Mouse (Mus musculus) CH12.LX (cell line): ENCODE data around the gene Topors. TPM values are rescaled to one million over a fixed set of nuclear protein-coding genes. Genes with fewer than 3 reads are reported as not detected.

Source experiments
- DNase-seq: peaks from one replicate; pipeline ENCODE4 v3.0.0-alpha.2; 2013; ENCODE audit errors: extremely low read depth
- H3K27ac ChIP-seq: 2 replicates; pipeline ENCODE4 v1.5.1; 2012; ENCODE audit warnings: low read depth, mild to moderate bottlenecking, control low read depth, moderate library complexity; ENCODE audit not compliant: insufficient read depth
- H3K27me3 ChIP-seq: replicated peaks from 2 replicates; pipeline ENCODE3; 2012; ENCODE audit warnings: inconsistent platforms
- H3K36me3 ChIP-seq, 2 experiments: replicated peaks in 1 of 2; 2 replicates each; pipeline versions ENCODE3 to v1.6.1; 2012; ENCODE audit warnings: inconsistent platforms in 1 of 2, low read length in 1 of 2, mild to moderate bottlenecking in 1 of 2, mixed read lengths in 1 of 2, moderate library complexity in 1 of 2; ENCODE audit not compliant: control insufficient read depth in 1 of 2, insufficient read depth in 1 of 2
- H3K4me1 ChIP-seq, 2 experiments: 2 replicates each; pipeline ENCODE4 v1.6.1; 2012; ENCODE audit warnings: inconsistent platforms in 1 of 2, moderate library complexity in 1 of 2; ENCODE audit not compliant: insufficient read depth in 2 of 2, control insufficient read depth in 1 of 2
- H3K4me2 ChIP-seq: 2 replicates; pipeline ENCODE4 v1.6.1; 2012; ENCODE audit warnings: low read depth, mild to moderate bottlenecking, control low read depth; ENCODE audit not compliant: poor library complexity, insufficient read depth, severe bottlenecking
- H3K4me3 ChIP-seq, 3 experiments: fragments of 150-350 bp in 1 of 3; sonication (generic) in 1 of 3; replicated peaks in 1 of 3; 2 replicates each; pipeline versions ENCODE3 to v1.5.1; 2011 to 2012; ENCODE audit warnings: low read depth in 2 of 3, low read length in 2 of 3, mild to moderate bottlenecking in 2 of 3, moderate library complexity in 2 of 3, control low read depth in 1 of 3, improper control_type of control experiment in 1 of 3, inconsistent platforms in 1 of 3, mixed read lengths in 1 of 3; ENCODE audit not compliant: poor library complexity in 1 of 3
- H3K79me2 ChIP-seq: replicated peaks from 2 replicates; pipeline ENCODE4 v1.6.1; 2012; ENCODE audit warnings: mild to moderate bottlenecking, moderate library complexity; ENCODE audit not compliant: control insufficient read depth, poor library complexity, insufficient read depth, severe bottlenecking; ENCODE audit errors: extremely low read depth
- H3K9ac ChIP-seq: 2 replicates; pipeline ENCODE4 v1.6.1; 2012; ENCODE audit warnings: low read depth, mild to moderate bottlenecking, control low read depth, moderate library complexity; ENCODE audit not compliant: insufficient read depth
- H3K9me3 ChIP-seq: replicated peaks from 2 replicates; pipeline ENCODE3; 2012; ENCODE audit warnings: low read length, inconsistent platforms, mixed read lengths
- BHLHE40 ChIP-seq: IDR thresholded peaks from 2 replicates; pipeline ENCODE4 v1.6.1; 2011; ENCODE audit warnings: mild to moderate bottlenecking, low read depth, low read length, improper control_type of control experiment
- CHD1 ChIP-seq: IDR thresholded peaks from 2 replicates; pipeline ENCODE4 v1.6.1; 2012; ENCODE audit warnings: low read depth, low read length, improper control_type of control experiment, inconsistent platforms
- CTCF ChIP-seq, 2 experiments: IDR thresholded peaks in 1 of 2; conservative IDR thresholded peaks in 1 of 2; 2 replicates each; pipeline ENCODE4 v1.5.1; 2011 to 2012; ENCODE audit warnings: low read depth in 2 of 2, low read length in 2 of 2, improper control_type of control experiment in 1 of 2, inconsistent platforms in 1 of 2, mild to moderate bottlenecking in 1 of 2, moderate library complexity in 1 of 2
- E2F4 ChIP-seq: IDR thresholded peaks from 2 replicates; pipeline ENCODE4 v1.6.1; 2011; ENCODE audit warnings: low read depth, low read length, improper control_type of control experiment; ENCODE audit not compliant: insufficient replicate concordance
- ELF1 ChIP-seq: IDR thresholded peaks from 2 replicates; pipeline ENCODE4 v1.6.1; 2014; ENCODE audit warnings: low read depth, mild to moderate bottlenecking, inconsistent platforms, low read length, improper control_type of control experiment
- EP300 ChIP-seq: IDR thresholded peaks from 2 replicates; pipeline ENCODE4 v1.6.1; 2011; ENCODE audit warnings: low read length, improper control_type of control experiment
- ETS1 ChIP-seq: conservative IDR thresholded peaks from 2 replicates; pipeline ENCODE4 v1.6.1; 2012; ENCODE audit warnings: low read depth, mild to moderate bottlenecking, inconsistent platforms, low read length, improper control_type of control experiment, moderate library complexity
- GABPA ChIP-seq: IDR thresholded peaks from 2 replicates; pipeline ENCODE4 v1.6.1; 2012; ENCODE audit warnings: low read depth, low read length, improper control_type of control experiment, inconsistent platforms; ENCODE audit not compliant: insufficient replicate concordance
- HCFC1 ChIP-seq: IDR thresholded peaks from 2 replicates; pipeline ENCODE4 v1.6.1; 2012; ENCODE audit warnings: low read depth, mild to moderate bottlenecking, inconsistent platforms, low read length, improper control_type of control experiment
- IRF4 ChIP-seq: IDR thresholded peaks from 2 replicates; pipeline ENCODE4 v1.6.1; 2014; ENCODE audit warnings: low read depth, mild to moderate bottlenecking, inconsistent platforms, low read length, improper control_type of control experiment
- JUN ChIP-seq: IDR thresholded peaks from 2 replicates; pipeline ENCODE4 v1.6.1; 2011; ENCODE audit warnings: low read depth, mild to moderate bottlenecking, low read length, improper control_type of control experiment, moderate library complexity; ENCODE audit not compliant: insufficient read depth
- JUND ChIP-seq: conservative IDR thresholded peaks from 2 replicates; pipeline ENCODE4 v1.6.1; 2011; ENCODE audit warnings: low read depth, low read length, improper control_type of control experiment
- KAT2A ChIP-seq: IDR thresholded peaks from 2 replicates; pipeline ENCODE4 v1.6.1; 2012; ENCODE audit warnings: low read length, improper control_type of control experiment, inconsistent platforms; ENCODE audit not compliant: insufficient replicate concordance
- MAFK ChIP-seq: IDR thresholded peaks from 2 replicates; pipeline ENCODE4 v1.6.1; 2011; ENCODE audit warnings: low read length, improper control_type of control experiment; ENCODE audit not compliant: insufficient replicate concordance
- MAX ChIP-seq: IDR thresholded peaks from 2 replicates; pipeline ENCODE4 v1.6.1; 2011; ENCODE audit warnings: low read length, improper control_type of control experiment
- MAZ ChIP-seq: IDR thresholded peaks from 2 replicates; pipeline ENCODE4 v1.6.1; 2012; ENCODE audit warnings: low read depth, mild to moderate bottlenecking, inconsistent platforms, low read length, improper control_type of control experiment, moderate library complexity
- MEF2A ChIP-seq: IDR thresholded peaks from 2 replicates; pipeline ENCODE4 v1.6.1; 2014; ENCODE audit warnings: low read depth, mild to moderate bottlenecking, inconsistent platforms, low read length, improper control_type of control experiment, borderline replicate concordance
- MXI1 ChIP-seq: IDR thresholded peaks from 2 replicates; pipeline ENCODE4 v1.6.1; 2011; ENCODE audit warnings: mild to moderate bottlenecking, low read depth, low read length, improper control_type of control experiment
- MYC ChIP-seq: IDR thresholded peaks from 2 replicates; pipeline ENCODE4 v1.6.1; 2011; ENCODE audit warnings: low read depth, mild to moderate bottlenecking, improper control_type of control experiment, low read length
- NELFE ChIP-seq: IDR thresholded peaks from 2 replicates; pipeline ENCODE4 v1.6.1; 2011; ENCODE audit warnings: low read depth, low read length, improper control_type of control experiment
- NRF1 ChIP-seq: IDR thresholded peaks from 2 replicates; pipeline ENCODE4 v1.6.1; 2014; ENCODE audit warnings: low read depth, mild to moderate bottlenecking, inconsistent platforms, low read length, improper control_type of control experiment, moderate library complexity
- PAX5 ChIP-seq: IDR thresholded peaks from 2 replicates; pipeline ENCODE4 v1.6.1; 2012; ENCODE audit warnings: low read length, inconsistent platforms, mixed read lengths
- POLR2A ChIP-seq: IDR thresholded peaks from 2 replicates; pipeline ENCODE4 v1.6.1; 2011; ENCODE audit warnings: low read depth, mild to moderate bottlenecking, improper control_type of control experiment, low read length
- POLR2AphosphoS2 ChIP-seq: IDR thresholded peaks from 2 replicates; pipeline ENCODE4 v1.6.1; 2011; ENCODE audit warnings: low read depth, low read length, improper control_type of control experiment
- RAD21 ChIP-seq: IDR thresholded peaks from 2 replicates; pipeline ENCODE4 v1.6.1; 2011; ENCODE audit warnings: low read depth, mild to moderate bottlenecking, low read length, improper control_type of control experiment, moderate library complexity
- RCOR1 ChIP-seq: conservative IDR thresholded peaks from 2 replicates; pipeline ENCODE4 v1.6.1; 2012; ENCODE audit warnings: low read depth, mild to moderate bottlenecking, inconsistent platforms, low read length, improper control_type of control experiment
- SIN3A ChIP-seq: IDR thresholded peaks from 2 replicates; pipeline ENCODE4 v1.6.1; 2012; ENCODE audit warnings: low read length, improper control_type of control experiment, inconsistent platforms
- SMC3 ChIP-seq: IDR thresholded peaks from 2 replicates; pipeline ENCODE4 v1.6.1; 2011; ENCODE audit warnings: low read depth, low read length, improper control_type of control experiment
- TBP ChIP-seq: conservative IDR thresholded peaks from 2 replicates; pipeline ENCODE4 v1.6.1; 2011; ENCODE audit warnings: low read depth, low read length, improper control_type of control experiment
- TCF12 ChIP-seq: IDR thresholded peaks from 2 replicates; pipeline ENCODE4 v1.6.1; 2014; ENCODE audit warnings: low read depth, mild to moderate bottlenecking, inconsistent platforms, low read length, improper control_type of control experiment
- UBTF ChIP-seq: IDR thresholded peaks from 2 replicates; pipeline ENCODE4 v1.6.1; 2012; ENCODE audit warnings: low read depth, mild to moderate bottlenecking, inconsistent platforms, low read length, improper control_type of control experiment, moderate library complexity
- USF1 ChIP-seq: IDR thresholded peaks from 2 replicates; pipeline ENCODE4 v1.6.1; 2014; ENCODE audit warnings: low read depth, mild to moderate bottlenecking, inconsistent platforms, low read length, improper control_type of control experiment
- USF2 ChIP-seq: conservative IDR thresholded peaks from 2 replicates; pipeline ENCODE4 v1.6.1; 2011; ENCODE audit warnings: low read depth, low read length, improper control_type of control experiment
- ZC3H11A ChIP-seq: IDR thresholded peaks from 2 replicates; pipeline ENCODE4 v1.6.1; 2012; ENCODE audit warnings: low read depth, mild to moderate bottlenecking, inconsistent platforms, low read length, improper control_type of control experiment
- ZKSCAN1 ChIP-seq: IDR thresholded peaks from 2 replicates; pipeline ENCODE4 v1.6.1; 2012; ENCODE audit warnings: low read depth, inconsistent platforms, low read length, improper control_type of control experiment, borderline replicate concordance
- ZMIZ1 ChIP-seq: IDR thresholded peaks from 2 replicates; pipeline ENCODE4 v1.6.1; 2012; ENCODE audit warnings: low read depth, mild to moderate bottlenecking, inconsistent platforms, low read length, improper control_type of control experiment
- dilution Hi-C: fragments of 300-500 bp; cut with MboI; formaldehyde crosslinking; loops from 2 replicates; pipeline ENCODE4 v1.14.3; 2020; ENCODE audit warnings: low sequenced_read_pairs; ENCODE audit not compliant: extremely low pct_unique_long_range_greater_than_20kb, extremely low pct_ligation_motif_present
- in situ Hi-C: fragments of 300-500 bp; cut with MboI; formaldehyde crosslinking; loops from 3 replicates; pipeline ENCODE4 v1.14.3; 2019; ENCODE audit warnings: low sequenced_read_pairs, low pct_ligation_motif_present, low pct_unique_long_range_greater_than_20kb, mixed read lengths
- polyA plus RNA-seq: library from polyadenylated mRNA; unstranded; fragments of >175 nt; gene quantifications from 2 replicates; pipeline ENCODE4 v1.2.1, GENCODE M21; 2012; ENCODE audit warnings: low read depth; ENCODE audit not compliant: insufficient read length
- total RNA-seq, 2 experiments: library from RNA; depleted of rRNA; stranded (reverse); fragments of 300-350 nt in 1 of 2; fragments of >200 nt in 1 of 2; gene quantifications; 2 replicates each; pipeline ENCODE4 v1.2.3; 2012 to 2014

Gene Topors
- 23.1 and 28.7 TPM in 2 replicates for total RNA-seq (2012; rRNA removed)
- total RNA-seq (2014; rRNA removed): 36.1 and 39.7 TPM in 2 replicates
- 38.9 and 43.8 TPM in 2 replicates for polyA plus RNA-seq

DNA sequence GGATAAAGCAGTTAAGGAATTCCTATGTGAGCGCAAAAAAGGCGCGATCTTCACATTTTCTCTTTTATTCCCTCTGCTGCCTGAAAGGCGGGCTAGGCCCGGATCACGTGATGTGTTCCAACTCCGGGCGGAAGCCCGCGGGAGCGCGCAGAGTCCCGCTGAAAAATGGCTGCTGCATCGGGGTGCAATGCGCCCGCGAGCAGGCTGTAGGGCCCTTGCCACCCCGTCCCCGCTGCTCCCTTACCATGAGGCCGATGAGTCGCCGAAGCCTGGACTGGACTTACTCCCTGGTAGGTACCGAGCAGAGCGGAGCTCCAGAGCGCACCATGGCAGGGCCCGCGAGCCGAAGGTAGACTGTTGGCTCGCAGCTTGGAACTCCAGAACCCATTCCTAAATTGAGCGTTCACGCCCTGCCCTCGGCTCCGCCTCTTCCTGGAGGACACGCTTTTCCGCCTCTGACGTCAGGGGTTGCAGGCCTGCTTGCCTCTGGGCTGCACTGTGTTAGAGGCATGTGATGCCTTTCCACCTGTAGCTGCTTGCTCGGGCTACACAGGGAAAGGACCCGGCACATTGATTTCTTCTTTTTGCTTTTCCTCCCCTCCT, at the start of gene Topors, which contains the start of gene Smim27:
TSS of gene Topors (minus strand) at position 421 of the 603 bp plus-strand sequence.
TSS of gene Smim27 (plus strand) at position 150 of the 603 bp plus-strand sequence.
- peak within 1 kb of the TSS; percentile 84 to 94 (median 87) for H3K4me3 ChIP-seq
- peak; percentile 98 for DNase-seq
- TF ChIP-seq ZKSCAN1: no peak
- no peak for TF ChIP-seq MAFK
- 0 out of 2 replicates have a peak, but pooled peaks have one; percentile 8 for TF ChIP-seq IRF4
- 0 out of 2 replicates have a peak, but pooled peaks have one; percentile 6 for TF ChIP-seq JUND
- peak; percentile 86 for TF ChIP-seq MAX
- no peak; the same call in 1 of the 2 replicates for TF ChIP-seq CHD1
- TF ChIP-seq PAX5: no peak
- TF ChIP-seq MYC: peak; percentile 80
- TF ChIP-seq E2F4: peak; percentile 91
- TF ChIP-seq ETS1: peak; percentile 20
- TF ChIP-seq HCFC1: peak; percentile 74
- peak; percentile 89 for TF ChIP-seq TCF12
- peak; percentile 90 for TF ChIP-seq MXI1
- no peak for TF ChIP-seq RCOR1
- TF ChIP-seq POLR2AphosphoS2: peak; percentile 92
- TF ChIP-seq CTCF (conservative IDR thresholded peaks at IDR 0.05 in 1 of 2, IDR thresholded peaks at IDR 0.05 in 1 of 2; ENCODE audit: low read depth in 2 of 2, low read length in 2 of 2): no peak
- TF ChIP-seq MEF2A: peak; percentile 54; the same call in 1 of the 2 replicates
- no peak for TF ChIP-seq EP300
- TF ChIP-seq ZC3H11A: no peak
- no peak for TF ChIP-seq GABPA
- TF ChIP-seq RAD21: no peak
- TF ChIP-seq SIN3A: peak; percentile 87
- TF ChIP-seq BHLHE40: peak; percentile 96
- TF ChIP-seq USF2: peak; percentile 91
- TF ChIP-seq ELF1: peak; percentile 78
- TF ChIP-seq NRF1: peak; percentile 40
- TF ChIP-seq SMC3: peak; percentile 11; the same call in 1 of the 2 replicates
- peak; percentile 93 for TF ChIP-seq ZMIZ1
- peak; percentile 90 for TF ChIP-seq TBP
- TF ChIP-seq KAT2A: peak; percentile 71; the same call in 1 of the 2 replicates
- TF ChIP-seq NELFE: peak; percentile 94
- no peak for TF ChIP-seq JUN
- TF ChIP-seq MAZ: 0 out of 2 replicates have a peak, but pooled peaks have one; percentile 0
- TF ChIP-seq POLR2A: peak; percentile 98
- TF ChIP-seq USF1: peak; percentile 91
- 0 out of 2 replicates have a peak, but pooled peaks have one; percentile 22 for TF ChIP-seq UBTF
- H3K9me3 ChIP-seq: no peaks in the 10 kb centered on the region
- peak within 1 kb of the TSS; percentile 54 for H3K4me2 ChIP-seq
- H3K9ac ChIP-seq: peak within 1 kb of the TSS; percentile 83
- in situ Hi-C loops: no loop called here
- peaks cover 21 to 63% of the 10 kb centered on the region in 2 experiments for H3K36me3 ChIP-seq
- H3K4me1 ChIP-seq: peaks cover 3 to 37% of the 10 kb centered on the region in 2 experiments; a peak in 2 of 4 replicates
- dilution Hi-C loops: no loop called here
- peaks cover 44% of the 10 kb centered on the region for H3K79me2 ChIP-seq
- peak within 1 kb of the TSS; percentile 94 for H3K27ac ChIP-seq
- H3K27me3 ChIP-seq: no peaks in the 10 kb centered on the region
